Mouse (Mus musculus): Measurements from ENCODE around the gene Txnrd1.

- TF ChIP-seq CTCF (conservative IDR thresholded peaks at IDR 0.05; ENCODE audit: low read length) (no peak), POU5F1 (IDR thresholded peaks at IDR 0.05; ENCODE audit: borderline replicate concordance, low read length) (no peak), NANOG (IDR thresholded peaks at IDR 0.05; ENCODE audit: borderline replicate concordance, low read length) (no peak)
Observed at GRCm38 (mm10) chr10:82887354-82887753, 53.6 kb downstream of the Txnrd1 start.
